Mouse (Mus musculus): Measurements from ENCODE around the gene Ptprm.

The Ptprm gene

DNA sequence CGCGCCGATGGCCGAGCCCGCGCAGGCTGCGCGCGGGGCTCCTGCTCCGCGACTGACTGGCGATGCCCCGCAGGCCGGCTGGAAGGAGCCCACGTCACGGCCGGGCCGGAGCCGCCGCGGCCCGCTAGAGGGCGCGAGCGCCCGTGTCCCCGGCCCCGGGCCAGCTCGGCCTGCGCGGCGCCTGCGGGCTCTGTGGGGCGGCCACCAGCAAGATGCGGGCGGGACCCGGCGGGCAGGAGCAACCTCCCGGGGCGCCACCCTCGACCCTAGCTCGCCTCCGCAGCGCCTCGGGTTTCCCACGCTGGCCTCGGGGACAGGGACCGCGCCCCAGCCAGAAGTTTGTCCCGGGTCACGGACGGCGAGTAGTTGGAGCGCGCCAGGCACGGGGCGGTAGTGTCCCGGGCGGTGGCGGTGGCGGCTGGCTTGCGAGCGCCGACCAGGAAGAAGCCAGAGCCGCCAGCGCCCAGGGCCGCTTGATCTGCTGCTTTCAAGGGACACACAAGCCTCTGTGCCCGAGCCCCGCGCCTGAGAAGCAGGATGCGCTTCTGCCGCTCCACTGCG, at the start of gene Ptprm:
Gene Ptprm (minus strand): TSS at position 7 of the 561 bp plus-strand sequence.
- peak; percentile 80 to 93 for DNase-seq

DNA sequence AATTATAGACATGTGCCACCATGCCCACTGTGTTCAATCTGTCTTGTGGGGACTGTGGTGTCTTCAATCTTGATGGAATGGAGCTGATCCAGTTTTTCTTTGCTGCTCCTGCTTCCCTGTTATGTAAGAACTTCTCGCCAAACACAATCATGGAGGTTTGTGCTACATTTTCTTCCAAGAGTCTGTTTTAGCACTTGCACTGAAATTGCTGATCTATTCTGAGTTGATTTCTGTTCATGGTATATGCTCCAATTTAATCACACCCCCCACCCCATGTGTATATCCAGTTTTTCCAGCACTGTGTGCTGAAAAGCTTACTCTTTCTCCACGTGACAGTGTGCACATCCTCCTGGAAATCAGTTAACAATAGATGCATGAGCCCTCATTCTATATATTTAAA, 41.9 kb upstream of the Ptprm start:
- no peak for DNase-seq

DNA sequence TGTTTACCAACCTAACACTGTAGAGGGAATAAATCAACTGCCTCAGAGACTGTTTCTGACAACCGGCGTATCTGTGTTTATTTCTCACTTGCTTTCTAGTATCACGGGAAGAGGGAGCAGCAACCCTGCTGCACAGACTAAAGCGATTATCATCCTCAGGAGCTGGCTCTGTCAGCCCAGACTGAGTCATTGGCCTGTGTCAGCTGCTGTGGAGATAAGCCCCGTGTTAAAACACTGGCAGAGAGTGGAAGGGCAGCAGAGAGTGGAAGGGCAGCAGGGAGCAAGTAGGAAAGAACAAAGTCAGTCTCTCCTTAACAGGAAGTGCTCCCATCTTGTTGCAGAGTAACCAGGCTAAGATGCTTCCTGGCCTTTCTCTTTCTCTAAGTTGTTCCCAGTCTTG, 36.6 kb upstream of the Ptprm start:
- no peak for DNase-seq

DNA sequence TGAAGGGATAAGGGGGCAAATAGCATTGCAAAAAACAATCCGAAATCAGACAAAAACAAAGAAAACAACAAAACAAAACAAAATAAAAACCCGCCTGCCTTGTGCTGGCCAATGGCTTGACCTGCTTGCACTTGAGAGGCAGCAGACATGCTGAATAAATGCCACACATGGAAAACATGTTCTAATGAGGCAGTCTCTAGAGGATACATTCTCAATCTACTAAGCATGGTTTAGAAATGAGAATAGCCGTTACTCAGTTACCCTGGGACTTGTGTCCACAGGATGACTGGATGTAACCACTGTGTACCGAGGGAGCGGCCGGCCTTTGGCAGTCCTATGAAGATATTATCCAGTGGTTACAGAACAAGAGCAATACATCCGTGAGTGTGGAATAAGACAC, 33.9 kb upstream of the Ptprm start:
- DNase-seq: no peak

DNA sequence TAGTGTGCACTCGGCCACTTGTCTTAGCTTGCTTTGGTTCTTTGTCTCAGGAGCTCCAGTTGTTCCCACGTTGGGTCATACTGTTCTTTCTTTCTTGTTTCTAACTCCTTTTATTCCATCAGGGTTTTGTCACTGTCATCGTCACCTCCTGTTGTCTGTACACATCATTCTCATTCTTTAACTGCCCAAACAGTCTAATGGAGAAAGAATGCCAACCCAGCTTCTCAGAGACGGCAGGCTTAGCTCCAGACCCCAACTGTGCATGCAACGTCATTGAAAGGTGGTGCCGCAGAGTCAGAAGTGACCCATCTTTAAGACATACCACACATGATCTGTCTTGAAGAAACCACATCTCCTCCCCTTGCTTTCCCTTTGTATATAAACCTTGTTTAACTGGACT, 31.0 kb upstream of the Ptprm start:
- no peak for DNase-seq

DNA sequence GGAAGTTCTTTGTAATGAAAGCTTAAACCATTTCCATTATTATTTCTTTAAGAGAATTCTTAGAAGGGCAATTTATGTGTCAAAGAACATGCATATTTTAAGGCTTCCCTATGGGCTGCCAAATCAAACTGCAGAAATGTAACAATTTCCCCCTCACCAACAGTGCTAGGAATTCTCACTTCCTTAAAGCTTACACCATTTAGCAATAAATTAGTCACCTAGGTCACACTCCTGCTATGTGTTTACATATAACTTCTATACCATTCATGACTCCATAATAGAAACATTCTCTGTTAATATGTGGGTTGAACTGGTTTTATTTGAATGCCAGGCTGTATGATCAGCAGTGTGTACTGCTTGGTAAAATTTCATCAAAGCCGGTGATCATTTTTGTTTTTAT, 29.4 kb upstream of the Ptprm start:
- DNase-seq: no peak

DNA sequence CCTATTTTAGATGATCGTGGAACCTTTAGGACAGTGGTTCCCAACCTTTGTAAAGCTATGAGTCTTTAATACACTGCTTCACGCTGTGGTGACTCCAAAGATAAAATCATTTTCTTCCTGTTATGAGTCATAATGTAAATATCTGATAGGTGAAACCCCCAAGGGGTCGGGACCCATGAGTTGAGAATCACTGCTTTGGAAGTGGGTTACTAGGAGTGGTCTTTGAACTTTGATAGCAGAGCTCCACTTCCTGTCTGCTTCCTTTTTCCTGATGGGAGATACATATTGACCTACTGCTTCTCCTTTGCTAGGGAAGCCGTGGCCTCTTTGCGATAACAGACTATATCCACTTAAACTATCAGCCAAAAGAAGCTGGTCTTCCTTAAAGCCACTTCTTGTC, 27.4 kb upstream of the Ptprm start:
- no peak for DNase-seq

DNA sequence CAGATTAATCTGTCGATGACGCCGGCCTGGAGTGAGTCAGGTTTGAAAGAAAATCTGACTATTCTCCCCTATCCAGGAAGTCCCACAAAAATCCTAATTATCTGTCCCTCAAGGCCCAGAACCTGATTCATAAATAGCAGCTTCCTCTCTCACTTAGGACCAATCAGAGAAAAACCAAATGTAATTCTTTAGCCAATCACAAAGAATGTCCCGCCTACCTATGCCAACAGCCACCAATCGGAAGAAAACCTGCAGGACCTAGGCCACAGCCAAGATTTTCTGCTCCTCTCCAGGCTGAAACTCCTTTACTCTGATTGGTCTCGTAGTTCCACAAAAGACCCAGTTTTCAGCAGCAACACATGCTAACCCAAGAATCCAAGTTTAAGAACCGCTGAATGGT, 13.6 kb upstream of the Ptprm start:
- DNase-seq: no peak

DNA sequence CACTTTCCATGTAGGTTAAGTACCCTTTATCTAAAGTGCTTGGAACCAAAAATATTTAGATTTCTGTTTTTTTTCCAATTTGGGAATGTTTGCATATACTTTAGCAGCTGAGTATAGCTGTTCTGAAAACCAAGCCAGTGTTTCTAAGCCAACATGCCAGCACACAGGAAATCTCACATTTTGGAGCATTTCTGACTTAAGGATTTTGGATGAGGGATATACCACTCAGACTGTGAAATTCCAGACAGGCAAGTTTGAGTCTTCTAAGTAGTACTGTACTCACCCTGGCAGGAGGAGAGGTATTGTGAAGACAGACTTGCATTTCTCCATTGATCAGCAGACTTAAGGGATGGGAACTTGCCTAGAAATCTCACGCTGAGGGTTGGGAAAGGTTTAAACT, 10.2 kb upstream of the Ptprm start:
- no peak for DNase-seq

DNA sequence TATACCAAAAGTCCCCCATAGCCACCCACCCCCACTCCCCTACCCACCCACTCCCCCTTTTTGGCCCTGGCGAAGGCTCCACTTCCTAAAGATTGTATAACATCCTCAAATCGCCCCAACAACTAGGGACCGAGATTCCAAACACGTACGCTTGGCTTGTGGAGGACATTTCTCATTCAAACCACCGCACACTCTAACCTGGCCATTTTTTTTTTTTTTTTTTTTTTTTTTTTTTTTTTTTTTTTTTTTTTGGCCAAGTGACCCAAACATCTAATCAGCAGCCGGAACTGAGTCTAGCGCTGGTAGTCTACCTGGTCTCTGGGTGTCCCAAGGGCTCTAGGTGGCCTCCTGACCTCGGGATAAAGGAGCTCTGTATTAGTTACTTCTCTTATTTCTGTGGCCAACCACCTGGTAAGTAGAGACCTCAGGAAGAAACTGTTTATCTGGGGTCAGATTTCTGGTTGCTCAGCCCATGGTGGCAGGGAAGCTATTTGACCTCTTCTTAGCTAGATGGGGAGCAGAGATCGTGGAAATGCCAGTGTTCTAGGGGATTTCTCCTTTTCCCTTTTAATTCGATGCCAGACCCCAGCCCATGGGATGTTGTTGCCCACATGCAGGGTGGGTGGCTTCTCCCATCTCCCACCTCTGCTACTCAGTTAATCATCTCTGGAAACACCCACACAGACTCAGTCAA, 9.3 kb upstream of the Ptprm start:
- no peak for DNase-seq

DNA sequence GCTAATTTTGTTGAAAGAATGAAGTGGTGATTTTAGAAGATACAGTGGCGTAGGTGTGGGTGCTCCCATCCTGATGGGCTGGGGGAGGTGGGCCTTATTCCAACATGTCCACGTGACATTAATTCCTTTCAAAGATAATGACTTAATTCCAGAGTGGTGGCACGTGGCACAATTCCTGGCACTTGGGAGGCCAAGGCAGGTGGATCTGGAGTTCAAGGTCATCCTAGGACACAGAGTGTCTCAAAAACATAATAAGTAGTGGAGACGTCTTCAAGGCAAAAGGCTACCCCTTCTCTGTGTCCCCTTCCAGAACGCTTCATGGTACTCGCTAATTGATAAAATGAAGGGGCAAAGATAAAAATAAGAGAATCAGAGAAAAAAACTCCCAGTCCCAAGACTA, 7.9 kb upstream of the Ptprm start:
- DNase-seq: no peak

DNA sequence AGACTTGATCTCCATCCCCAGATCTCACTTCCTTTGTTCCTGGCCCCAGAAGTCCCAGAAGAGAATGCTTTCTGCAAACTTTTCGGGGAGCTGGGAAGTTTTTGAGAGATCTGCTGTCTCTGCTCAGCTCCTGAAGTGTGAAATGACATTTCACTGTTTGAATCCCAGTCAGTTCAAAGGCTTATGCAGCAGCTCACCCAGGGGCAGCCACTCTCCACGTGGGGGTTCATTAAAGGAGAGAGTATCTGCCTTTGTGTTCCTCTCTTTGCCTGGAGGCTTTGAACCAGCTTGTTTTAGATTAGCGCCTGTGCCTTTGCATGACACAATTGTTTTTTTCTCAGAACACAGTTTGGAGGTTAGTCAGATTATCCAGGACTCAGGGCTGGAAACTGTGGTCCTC, 6.3 kb upstream of the Ptprm start:
- DNase-seq: no peak

DNA sequence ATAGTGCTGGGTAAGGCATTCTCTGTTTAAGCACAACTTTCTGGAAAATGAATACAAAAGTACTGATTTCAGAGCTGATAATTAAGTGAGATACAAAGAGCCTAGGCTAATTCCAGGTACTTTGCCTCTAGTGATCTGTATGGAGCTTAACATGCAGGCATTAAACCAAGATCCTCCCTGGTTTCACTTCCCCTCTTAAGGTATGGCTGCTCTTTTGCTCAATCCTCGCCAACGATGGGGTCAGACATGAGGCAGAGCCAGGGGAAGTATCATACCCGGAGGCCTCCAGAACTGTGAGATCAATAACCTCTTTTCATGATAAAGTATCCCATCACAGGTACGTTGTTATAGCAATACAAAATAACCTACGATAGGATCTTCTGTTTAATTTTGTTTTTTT, 5.3 kb upstream of the Ptprm start:
- DNase-seq: no peak

DNA sequence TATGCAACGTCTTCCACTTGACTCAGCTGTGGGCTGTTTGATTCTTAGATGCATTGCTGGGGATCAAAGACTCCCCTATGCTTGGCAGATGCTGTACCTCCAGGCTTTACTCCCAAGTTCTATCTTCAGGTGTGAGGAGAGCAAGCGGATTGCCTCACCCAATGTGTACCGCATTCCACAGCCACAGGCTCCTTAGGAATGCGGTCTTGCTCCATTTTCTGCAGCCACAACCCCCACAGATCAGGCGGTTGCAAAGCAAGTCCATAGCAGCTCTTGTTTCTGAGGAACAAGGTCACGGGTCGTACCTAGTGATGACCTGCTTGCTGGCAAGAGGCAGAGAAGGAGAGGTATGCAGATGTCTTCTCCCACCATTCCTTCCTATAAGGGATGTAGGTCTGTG, 4.3 kb upstream of the Ptprm start:
- DNase-seq: no peak

DNA sequence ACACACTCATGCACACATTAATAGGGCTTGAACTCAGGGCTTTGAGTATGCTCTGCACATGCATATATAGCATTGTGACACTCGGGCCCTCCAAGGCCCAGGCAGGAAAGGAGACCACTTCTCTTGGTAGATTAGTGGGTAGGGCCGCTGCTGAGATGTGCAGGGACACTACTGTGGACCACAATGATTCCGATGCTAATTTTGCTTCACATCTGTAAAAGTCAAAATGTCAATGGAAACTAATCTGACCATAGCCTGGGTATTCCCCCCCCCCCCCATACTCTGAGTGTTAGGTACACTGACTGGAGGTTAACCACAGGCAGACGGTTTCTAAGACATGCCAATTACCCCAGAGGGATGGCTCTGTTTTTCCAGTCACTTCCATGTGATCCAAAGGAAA, 2.9 kb upstream of the Ptprm start:
- no peak for DNase-seq

DNA sequence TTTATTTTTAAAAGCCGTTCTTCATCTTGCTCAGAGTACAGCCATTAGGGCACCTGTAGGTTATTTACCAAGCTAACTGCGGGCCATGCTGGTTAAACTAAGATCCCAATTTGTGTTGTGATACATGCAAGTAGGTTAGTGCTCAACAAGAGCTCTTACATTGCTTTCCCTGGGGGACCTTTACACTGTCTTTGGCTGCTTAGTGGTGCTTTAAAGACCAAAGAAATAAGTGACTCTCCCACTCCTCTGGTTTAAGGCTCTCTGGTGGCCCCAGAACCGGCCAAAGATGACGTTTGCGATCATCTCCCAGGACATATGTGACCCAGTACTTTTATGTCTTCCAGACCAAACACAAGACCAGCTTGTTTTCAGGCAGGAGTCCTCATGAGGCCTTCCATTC, 994 bp upstream of the Ptprm start:
- no peak for DNase-seq

DNA sequence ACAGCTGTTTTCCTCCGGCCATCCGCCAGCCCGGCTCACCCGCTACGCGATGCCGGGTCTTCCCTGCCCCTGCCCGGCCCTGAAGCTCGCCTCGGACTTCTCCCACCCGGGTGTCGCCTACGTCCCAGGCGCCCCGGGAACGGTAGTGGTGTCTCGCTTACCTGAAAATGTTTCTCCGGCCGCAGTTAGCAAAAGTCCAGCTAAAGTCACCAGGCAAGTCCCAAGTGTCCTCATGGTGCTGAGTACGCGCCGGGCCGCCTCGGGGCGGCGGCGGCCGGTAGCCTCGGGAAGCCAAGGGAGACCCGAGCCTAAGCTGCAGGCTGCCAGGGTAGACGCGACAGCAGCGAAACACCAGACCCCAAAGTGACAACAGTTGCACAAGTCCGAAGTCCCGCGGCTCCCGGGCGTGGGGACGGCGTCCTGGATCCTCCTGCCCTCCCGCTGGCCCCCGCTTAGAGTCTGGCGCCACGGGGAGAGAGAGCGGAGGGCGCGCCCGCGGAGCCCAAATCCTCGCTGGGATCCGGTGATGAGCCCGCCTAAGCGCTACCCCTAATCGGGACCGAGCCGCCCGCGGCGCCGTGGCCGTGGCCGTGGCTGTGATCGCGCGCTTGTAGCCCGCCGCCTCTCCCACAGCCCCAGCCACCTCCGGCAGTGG, 334 bp downstream of the Ptprm start:
- peak; percentile 55 to 70 for DNase-seq

DNA sequence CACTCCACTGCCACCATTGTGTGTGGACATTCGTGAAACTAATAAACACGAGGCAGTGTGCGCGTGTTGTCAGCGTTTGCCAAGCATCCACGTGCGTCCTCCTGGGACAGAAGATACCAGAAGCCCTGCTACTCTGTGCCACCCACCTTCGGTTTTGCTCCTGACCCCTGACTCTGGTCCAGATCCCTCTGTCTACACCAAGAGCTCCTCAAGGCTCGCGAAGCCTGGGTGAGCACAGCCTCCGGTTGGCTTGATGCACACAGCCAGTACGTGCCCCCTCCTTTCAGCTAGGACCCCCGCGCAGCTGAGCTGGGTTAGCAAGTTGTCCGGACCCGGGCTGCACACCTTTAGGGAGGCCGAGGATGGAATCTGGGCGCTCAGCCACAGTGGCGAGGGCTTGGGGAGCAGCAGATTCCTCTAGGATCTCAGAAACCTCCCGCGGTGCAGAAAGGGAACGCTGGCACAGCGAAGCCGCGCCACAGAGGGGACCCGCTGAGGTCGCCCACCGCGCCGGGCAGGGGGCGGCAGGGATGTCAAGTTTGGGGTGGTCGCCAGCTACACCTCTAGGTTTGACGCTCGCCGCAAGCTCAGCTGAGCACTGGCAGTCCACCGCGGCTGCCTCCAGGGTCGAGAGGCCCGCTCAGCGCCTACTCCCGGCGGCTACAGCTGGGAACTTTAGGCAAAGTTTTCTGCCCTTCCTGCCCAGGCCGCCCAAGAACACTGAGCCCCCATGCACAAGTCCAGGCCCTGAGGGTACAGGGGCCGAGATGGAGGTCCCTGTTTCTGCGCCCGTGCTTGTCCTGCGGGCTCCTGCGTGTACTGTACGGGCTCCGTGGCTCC, 1.1 kb downstream of the Ptprm start:
- peak; percentile 39 to 68 for DNase-seq

DNA sequence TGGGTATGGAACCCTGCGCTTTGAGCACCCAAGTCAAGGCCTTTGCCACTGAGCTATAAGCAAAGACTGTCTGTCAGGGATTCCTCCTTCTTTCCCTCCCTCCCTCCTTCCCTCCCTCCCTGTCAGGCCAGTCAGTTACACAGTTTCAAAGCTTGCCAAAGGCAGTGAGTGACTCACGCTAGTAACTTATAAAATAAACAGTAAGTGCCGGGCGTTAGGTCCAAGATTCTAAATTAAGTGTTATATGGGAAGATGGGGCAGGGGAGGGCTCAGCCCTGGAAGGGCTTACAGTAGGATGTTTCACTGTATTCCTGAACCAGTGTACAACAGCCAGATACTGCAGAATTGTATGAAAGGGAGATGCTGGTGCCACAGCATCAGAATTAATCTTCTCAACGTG, 2.8 kb downstream of the Ptprm start:
- no peak for DNase-seq

DNA sequence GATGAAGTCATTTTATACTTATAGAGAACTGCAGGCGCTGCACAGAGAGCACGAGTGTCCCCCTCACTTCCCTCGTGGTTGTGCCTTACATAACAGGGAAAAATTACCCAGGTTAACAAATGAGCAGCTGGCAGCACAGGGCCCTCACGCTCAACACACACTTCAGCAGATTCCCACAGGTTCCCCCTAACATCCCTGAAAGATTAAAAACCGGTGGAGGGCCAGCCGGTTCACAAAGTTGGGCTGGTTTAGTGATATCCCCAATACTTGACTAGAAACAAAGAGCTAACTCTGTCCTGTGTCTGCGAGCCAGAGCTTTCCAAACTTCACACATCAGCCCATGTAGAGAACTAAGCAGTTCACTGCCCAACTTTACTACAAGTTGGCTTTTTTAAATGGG, 3.7 kb downstream of the Ptprm start:
- DNase-seq: no peak

DNA sequence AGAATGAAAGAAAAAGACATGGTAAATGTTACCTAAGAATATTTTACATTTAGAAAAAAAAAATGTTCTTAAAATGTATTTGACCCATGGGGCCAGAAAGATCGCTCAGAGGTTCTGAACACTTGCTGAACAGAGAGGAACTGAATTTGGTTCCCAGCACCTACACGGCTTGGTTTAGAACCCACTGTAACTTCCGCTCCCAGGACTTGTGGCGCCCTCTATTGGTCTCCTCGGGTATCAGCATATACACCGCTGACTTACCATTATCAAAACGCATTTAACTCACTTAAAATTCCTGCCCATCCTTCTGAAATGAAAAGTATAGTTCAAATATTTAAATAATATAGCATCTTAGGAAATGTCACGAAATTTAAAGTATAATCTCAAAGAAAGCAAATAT, 4.7 kb downstream of the Ptprm start:
- DNase-seq: no peak

DNA sequence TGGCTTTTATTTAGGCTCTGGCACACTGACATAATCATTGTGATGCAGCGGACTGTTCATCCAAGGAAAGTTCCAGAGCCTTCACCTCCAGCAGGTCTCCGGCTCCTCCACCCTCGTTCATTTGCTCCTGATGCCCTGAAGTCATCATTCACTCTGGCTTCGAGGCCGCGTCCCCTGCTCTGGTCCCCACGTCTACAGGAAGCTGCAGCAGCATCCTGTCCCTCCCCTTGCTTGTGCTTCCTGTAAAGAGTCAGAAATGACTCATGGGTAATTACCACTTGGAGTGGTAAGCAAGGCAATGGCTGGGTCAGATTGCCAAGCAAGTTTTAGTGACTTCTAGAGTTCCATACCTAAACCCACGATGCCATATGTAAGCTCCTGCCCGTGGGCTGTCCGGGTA, 7.3 kb downstream of the Ptprm start:
- DNase-seq: peak; percentile 27 to 62

DNA sequence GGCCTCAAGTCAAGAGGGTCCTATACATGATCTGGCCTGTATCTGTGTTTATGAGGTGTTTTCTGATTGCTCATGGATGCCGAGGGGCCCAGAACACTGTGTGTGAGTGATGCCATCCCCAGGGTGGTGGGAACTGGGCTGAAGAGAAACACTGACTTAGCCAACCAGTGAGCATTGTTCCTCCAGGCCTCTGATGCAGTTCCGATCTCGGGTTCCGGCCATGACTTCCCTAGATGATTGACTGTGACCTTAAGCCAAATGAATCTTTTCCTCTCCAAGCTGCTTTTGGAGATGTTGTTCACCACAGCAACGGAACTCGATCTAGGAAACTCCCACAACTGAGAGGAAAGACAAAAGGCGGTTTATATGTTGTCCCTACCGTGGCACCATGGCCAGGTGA, 9.1 kb downstream of the Ptprm start:
- DNase-seq: peak in 1 of 2 experiments; percentile 44

DNA sequence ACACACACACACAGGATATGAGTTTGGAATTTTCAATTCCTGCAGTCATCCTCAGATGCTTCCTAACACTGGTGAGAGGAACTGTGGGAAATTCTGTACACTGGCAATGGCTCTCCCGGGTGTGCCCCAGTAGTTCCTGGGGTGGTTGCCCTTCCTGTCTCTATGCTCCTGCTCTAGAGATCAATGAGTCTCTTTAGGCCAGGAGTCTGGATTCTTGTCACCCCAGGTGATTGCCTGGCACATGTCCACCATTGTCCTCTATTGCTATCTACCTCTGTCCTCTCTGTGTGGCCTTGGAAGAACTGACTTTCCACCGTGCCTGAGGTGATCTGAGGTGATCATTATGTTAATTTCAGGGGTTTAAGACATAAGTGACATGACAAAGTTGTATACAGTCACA, 10.8 kb downstream of the Ptprm start:
- DNase-seq: no peak

Measured in kidney, postnatal 25 days (tissue).